Mouse (Mus musculus): ENCODE data around the gene Ccdc13. TPM values are rescaled to one million over a fixed set of nuclear protein-coding genes. Genes with fewer than 3 reads are reported as not detected.

Gene Ccdc13
- polyA plus RNA-seq, 1 experiment = 0.12 TPM

- Histone ChIP-seq H3K79me3 (ENCODE audit: low read depth) (peaks cover 8% of the 10 kb centered on the region), H3K36me3 (ENCODE audit: control insufficient read depth, insufficient read depth) (peaks cover 23% of the 10 kb centered on the region), H3K4me3 (ENCODE audit: insufficient read depth, poor library complexity, severe bottlenecking) (no peak overlapping the region), H3K27me3 (ENCODE audit: control insufficient read depth, insufficient read depth, insufficient read length) (no peaks in the 10 kb centered on the region), H3ac (ENCODE audit: control insufficient read depth, insufficient read length, low read depth) (no peak overlapping the region), H3K79me2 (ENCODE audit: control insufficient read depth, insufficient read depth) (peaks cover 29% of the 10 kb centered on the region)
- TF ChIP-seq FOSL1 (IDR thresholded peaks at IDR 0.05; ENCODE audit: insufficient read depth, low read length, poor library complexity, severe bottlenecking) = no peak
- no peak for TF ChIP-seq MYOD1 (IDR thresholded peaks at IDR 0.05; ENCODE audit: control insufficient read depth, insufficient read length, low read depth)
- TF ChIP-seq MAX (IDR thresholded peaks at IDR 0.05) = no peak
- no peak for TF ChIP-seq CEBPB (IDR thresholded peaks at IDR 0.05; ENCODE audit: low read depth)
- no peak for TF ChIP-seq CTCF (IDR thresholded peaks at IDR 0.05; ENCODE audit: control insufficient read depth, insufficient read depth, insufficient read length)
- no peak for TF ChIP-seq USF1 (IDR thresholded peaks at IDR 0.05; ENCODE audit: low read depth)
- no peak for TF ChIP-seq MYOG (IDR thresholded peaks at IDR 0.05; ENCODE audit: control insufficient read depth, extremely low read depth, insufficient read length)
Measured at GRCm38 (mm10) chr9:121854246-121854645, 15.0 kb upstream of the Ccdc13 start.

DNA sequence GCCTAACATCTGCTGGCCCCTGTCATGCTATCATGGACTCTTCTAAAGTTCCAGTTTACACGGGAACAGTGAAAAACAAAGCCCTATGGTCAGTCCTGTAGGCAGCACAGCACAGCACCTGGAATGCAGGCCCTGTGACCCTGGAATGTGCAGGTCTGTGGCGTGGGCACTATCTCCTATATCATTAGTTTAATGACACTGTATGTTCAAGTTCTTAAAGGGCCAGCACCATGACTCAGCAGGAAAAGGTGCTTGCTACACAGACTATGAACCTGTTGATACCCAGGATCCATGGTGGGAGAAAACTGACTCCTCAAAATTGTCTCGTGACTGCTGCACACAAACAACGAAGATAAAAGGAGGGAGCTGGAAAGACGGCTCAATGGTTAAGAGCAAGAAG is 8.6 kb upstream of the Ccdc13 start:
- Histone ChIP-seq H3K79me2 (ENCODE audit: control insufficient read depth, insufficient read depth) (no peaks in the 10 kb centered on the region), H3K36me3 (ENCODE audit: control insufficient read depth, insufficient read depth) (peaks cover 33% of the 10 kb centered on the region), H3K27me3 (ENCODE audit: control insufficient read depth, insufficient read depth, insufficient read length) (no peaks in the 10 kb centered on the region), H3K4me3 (ENCODE audit: insufficient read depth, poor library complexity, severe bottlenecking) (no peak overlapping the region), H3K79me3 (ENCODE audit: low read depth) (no peaks in the 10 kb centered on the region), H3ac (ENCODE audit: control insufficient read depth, insufficient read length, low read depth) (no peak overlapping the region)
- TF ChIP-seq FOSL1 (IDR thresholded peaks at IDR 0.05; ENCODE audit: insufficient read depth, low read length, poor library complexity, severe bottlenecking) = no peak
- no peak for TF ChIP-seq CEBPB (IDR thresholded peaks at IDR 0.05; ENCODE audit: low read depth)
- TF ChIP-seq CTCF (IDR thresholded peaks at IDR 0.05; ENCODE audit: control insufficient read depth, insufficient read depth, insufficient read length) = no peak
- no peak for TF ChIP-seq USF1 (IDR thresholded peaks at IDR 0.05; ENCODE audit: low read depth)
- TF ChIP-seq MYOD1 (IDR thresholded peaks at IDR 0.05; ENCODE audit: control insufficient read depth, insufficient read length, low read depth) = no peak
- TF ChIP-seq MAX (IDR thresholded peaks at IDR 0.05) = no peak
- TF ChIP-seq MYOG (IDR thresholded peaks at IDR 0.05; ENCODE audit: control insufficient read depth, extremely low read depth, insufficient read length) = no peak

DNA sequence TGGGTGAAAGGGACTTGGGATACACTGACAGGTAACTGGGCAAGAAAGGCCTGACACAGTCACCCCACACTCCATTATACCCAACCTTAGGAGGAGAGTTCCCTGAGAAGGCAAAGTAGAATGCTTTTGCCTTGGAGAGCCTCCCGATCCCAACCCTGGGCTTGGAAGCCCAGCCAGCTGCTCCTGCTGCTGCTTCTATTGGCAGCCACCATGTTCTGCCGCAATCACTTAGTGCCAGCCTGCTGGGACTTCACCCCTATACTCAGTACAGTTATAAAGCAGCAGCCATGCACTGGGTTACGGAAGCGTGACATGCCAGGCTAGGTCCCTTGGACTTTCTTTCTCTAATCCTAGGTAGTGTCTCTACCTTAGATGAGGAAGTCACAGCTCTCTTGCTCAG is 7.9 kb upstream of the Ccdc13 start:
- no peaks in the 10 kb centered on the region for H3K27me3 ChIP-seq (ENCODE audit: control insufficient read depth, insufficient read depth, insufficient read length)
- TF ChIP-seq FOSL1 (IDR thresholded peaks at IDR 0.05; ENCODE audit: insufficient read depth, low read length, poor library complexity, severe bottlenecking) (no peak), CEBPB (IDR thresholded peaks at IDR 0.05; ENCODE audit: low read depth) (no peak), MYOD1 (IDR thresholded peaks at IDR 0.05; ENCODE audit: control insufficient read depth, insufficient read length, low read depth) (no peak), MYOG (IDR thresholded peaks at IDR 0.05; ENCODE audit: control insufficient read depth, extremely low read depth, insufficient read length) (no peak), MAX (IDR thresholded peaks at IDR 0.05) (no peak), USF1 (IDR thresholded peaks at IDR 0.05; ENCODE audit: low read depth) (no peak), CTCF (IDR thresholded peaks at IDR 0.05; ENCODE audit: control insufficient read depth, insufficient read depth, insufficient read length) (no peak)
- H3ac ChIP-seq (ENCODE audit: control insufficient read depth, insufficient read length, low read depth) = no peak overlapping the region
- H3K4me3 ChIP-seq (ENCODE audit: insufficient read depth, poor library complexity, severe bottlenecking) = no peak overlapping the region
- H3K36me3 ChIP-seq (ENCODE audit: control insufficient read depth, insufficient read depth) = peaks cover 33% of the 10 kb centered on the region
- no peaks in the 10 kb centered on the region for H3K79me2 ChIP-seq (ENCODE audit: control insufficient read depth, insufficient read depth)
- H3K79me3 ChIP-seq (ENCODE audit: low read depth) = no peaks in the 10 kb centered on the region

- Histone ChIP-seq H3K79me2 (ENCODE audit: control insufficient read depth, insufficient read depth) (no peaks in the 10 kb centered on the region), H3K4me3 (ENCODE audit: insufficient read depth, poor library complexity, severe bottlenecking) (no peak overlapping the region), H3K27me3 (ENCODE audit: control insufficient read depth, insufficient read depth, insufficient read length) (peaks cover under 1% of the 10 kb centered on the region), H3K79me3 (ENCODE audit: low read depth) (no peaks in the 10 kb centered on the region), H3ac (ENCODE audit: control insufficient read depth, insufficient read length, low read depth) (no peak overlapping the region), H3K36me3 (ENCODE audit: control insufficient read depth, insufficient read depth) (peaks cover 29% of the 10 kb centered on the region)
- TF ChIP-seq FOSL1 (IDR thresholded peaks at IDR 0.05; ENCODE audit: insufficient read depth, low read length, poor library complexity, severe bottlenecking) = no peak
- TF ChIP-seq USF1 (IDR thresholded peaks at IDR 0.05; ENCODE audit: low read depth) = no peak
- TF ChIP-seq MYOD1 (IDR thresholded peaks at IDR 0.05; ENCODE audit: control insufficient read depth, insufficient read length, low read depth) = no peak
- TF ChIP-seq MAX (IDR thresholded peaks at IDR 0.05) = no peak
- no peak for TF ChIP-seq CTCF (IDR thresholded peaks at IDR 0.05; ENCODE audit: control insufficient read depth, insufficient read depth, insufficient read length)
- no peak for TF ChIP-seq MYOG (IDR thresholded peaks at IDR 0.05; ENCODE audit: control insufficient read depth, extremely low read depth, insufficient read length)
- no peak for TF ChIP-seq CEBPB (IDR thresholded peaks at IDR 0.05; ENCODE audit: low read depth)
Measured at GRCm38 (mm10) chr9:121846526-121847118, 7.4 kb upstream of the Ccdc13 start.

DNA sequence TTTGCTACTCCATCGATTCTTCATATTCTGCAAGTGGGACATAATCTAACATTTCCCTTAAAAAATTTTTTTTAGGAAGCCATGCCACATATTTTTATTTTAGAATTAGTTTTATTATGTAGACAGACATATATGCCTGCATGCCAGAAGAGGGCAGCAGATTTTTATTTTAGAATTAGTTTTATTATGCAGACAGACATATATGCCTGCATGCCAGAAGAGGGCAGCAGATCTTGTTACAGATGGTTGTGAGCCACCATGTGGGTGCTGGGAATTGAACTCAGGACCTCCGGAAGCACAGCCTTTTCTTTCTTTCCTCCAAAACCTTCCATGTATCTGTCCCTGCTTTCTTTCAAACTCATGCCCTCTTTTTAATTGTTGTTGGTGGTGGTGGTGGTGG is 3.7 kb upstream of the Ccdc13 start:
- Histone ChIP-seq H3ac (ENCODE audit: control insufficient read depth, insufficient read length, low read depth) (no peak overlapping the region), H3K79me2 (ENCODE audit: control insufficient read depth, insufficient read depth) (no peaks in the 10 kb centered on the region), H3K27me3 (ENCODE audit: control insufficient read depth, insufficient read depth, insufficient read length) (peaks cover 10% of the 10 kb centered on the region), H3K79me3 (ENCODE audit: low read depth) (no peaks in the 10 kb centered on the region), H3K36me3 (ENCODE audit: control insufficient read depth, insufficient read depth) (no peaks in the 10 kb centered on the region), H3K4me3 (ENCODE audit: insufficient read depth, poor library complexity, severe bottlenecking) (no peak overlapping the region)
- TF ChIP-seq USF1 (IDR thresholded peaks at IDR 0.05; ENCODE audit: low read depth) (no peak), MAX (IDR thresholded peaks at IDR 0.05) (no peak), MYOG (IDR thresholded peaks at IDR 0.05; ENCODE audit: control insufficient read depth, extremely low read depth, insufficient read length) (no peak), FOSL1 (IDR thresholded peaks at IDR 0.05; ENCODE audit: insufficient read depth, low read length, poor library complexity, severe bottlenecking) (no peak), MYOD1 (IDR thresholded peaks at IDR 0.05; ENCODE audit: control insufficient read depth, insufficient read length, low read depth) (no peak), CTCF (IDR thresholded peaks at IDR 0.05; ENCODE audit: control insufficient read depth, insufficient read depth, insufficient read length) (no peak)
